Mouse (Mus musculus) heart, adult 9 months (tissue): ENCODE data around the gene Gsdma2.
"Not testable (repeated sequence)": the region's sequence is repeated elsewhere in the genome, so short reads cannot be mapped to it uniquely, and the experiment has no call there.

Source experiments
- DNase-seq, 2 experiments: peaks; one replicate each; pipeline ENCODE4 v3.0.0; 2022; ENCODE audit warnings: low spot score in 2 of 2

Gene Gsdma2

GRCm38 (mm10) chr11:98646459-98646858 is at the start of gene Gsdma2:
Gene Gsdma2, plus strand, starts transcription at chr11:98646759.
- DNase-seq: no peak

- DNase-seq: peak in 1 of 2 experiments; percentile 34
These were observed 49.2 kb upstream of the Gsdma2 start for GRCm38 (mm10) chr11:98597363-98597762.

- DNase-seq: no peak
These were observed 48.6 kb upstream of the Gsdma2 start, which contains the start of gene Lrrc3c for GRCm38 (mm10) chr11:98597991-98598390. Gene Lrrc3c, plus strand, starts transcription at chr11:98598291.

- no peak for DNase-seq
These were observed 47.7 kb upstream of the Gsdma2 start for GRCm38 (mm10) chr11:98598851-98599290.

GRCm38 (mm10) chr11:98599291-98599690 is 47.3 kb upstream of the Gsdma2 start:
- DNase-seq: no peak

- no peak for DNase-seq
These were observed 44.4 kb upstream of the Gsdma2 start for GRCm38 (mm10) chr11:98602090-98602690.

- no peak for DNase-seq
These were observed 42.6 kb upstream of the Gsdma2 start for GRCm38 (mm10) chr11:98603953-98604352.

GRCm38 (mm10) chr11:98604911-98605310 is 41.6 kb upstream of the Gsdma2 start:
- not testable (repeated sequence) for DNase-seq

GRCm38 (mm10) chr11:98606763-98607162 is 39.8 kb upstream of the Gsdma2 start:
- peak in 1 of 2 experiments; percentile 39 for DNase-seq

- no peak for DNase-seq
These were observed 25.8 kb upstream of the Gsdma2 start for GRCm38 (mm10) chr11:98620791-98621190.

- not testable (repeated sequence) for DNase-seq
These were observed 22.6 kb upstream of the Gsdma2 start for GRCm38 (mm10) chr11:98623981-98624380.

GRCm38 (mm10) chr11:98624381-98624780 is 22.2 kb upstream of the Gsdma2 start:
- not testable (repeated sequence) for DNase-seq

GRCm38 (mm10) chr11:98625611-98626410 is 20.7 kb upstream of the Gsdma2 start, which contains the start of the genes Gm12355 and Gsdma3:
Gene Gm12355, minus strand, starts transcription at chr11:98625661.
Gene Gsdma3, plus strand, starts transcription at chr11:98626360.
- no peak for DNase-seq

- DNase-seq: no peak
These were observed 17.9 kb upstream of the Gsdma2 start for GRCm38 (mm10) chr11:98628706-98629105.

GRCm38 (mm10) chr11:98630646-98631045 is 15.9 kb upstream of the Gsdma2 start:
- DNase-seq: no peak

GRCm38 (mm10) chr11:98635312-98635970 is 11.1 kb upstream of the Gsdma2 start:
- DNase-seq: not testable (repeated sequence)

- no peak for DNase-seq
These were observed 9.1 kb upstream of the Gsdma2 start for GRCm38 (mm10) chr11:98637501-98637900.

- no peak for DNase-seq
These were observed 6.5 kb upstream of the Gsdma2 start for GRCm38 (mm10) chr11:98640091-98640490.

GRCm38 (mm10) chr11:98644757-98645156 is 1.8 kb upstream of the Gsdma2 start:
- no peak for DNase-seq

- no peak for DNase-seq
These were observed 613 bp upstream of the Gsdma2 start for GRCm38 (mm10) chr11:98645946-98646345.

GRCm38 (mm10) chr11:98655076-98655475 is 8.5 kb downstream of the Gsdma2 start:
- DNase-seq: peak in 1 of 2 experiments; percentile 23

- DNase-seq: peak; percentile 29 to 41
These were observed 14.0 kb downstream of the Gsdma2 start for GRCm38 (mm10) chr11:98660517-98660916.
